Mouse (Mus musculus): ENCODE results near the gene Dock8.

- TF ChIP-seq MAX (IDR thresholded peaks at IDR 0.05; ENCODE audit: low read length) (no peak), ZMIZ1 (IDR thresholded peaks at IDR 0.05; ENCODE audit: low read depth, low read length) (no peak), CTCF (conservative IDR thresholded peaks at IDR 0.05 in 1 of 2, IDR thresholded peaks at IDR 0.05 in 1 of 2; ENCODE audit: low read depth in 2 of 2, low read length in 2 of 2) (no peak), USF1 (IDR thresholded peaks at IDR 0.05; ENCODE audit: low read depth, low read length) (no peak)
Measured at GRCm38 (mm10) chr19:25136171-25136570, 136.8 kb downstream of the Dock8 start.
